Mouse (Mus musculus) heart, adult 18-20 months (tissue): ENCODE measurements around the gene Ifna2. TPM values are rescaled to one million over a fixed set of nuclear protein-coding genes. Genes with fewer than 3 reads are reported as not detected.

Source experiments
- DNase-seq, 2 experiments: peaks; one replicate each; pipeline ENCODE4 v3.0.0; 2021 to 2022; ENCODE audit warnings: mixed read lengths in 1 of 2
- long read RNA-seq, 2 experiments: library from polyadenylated mRNA; stranded (forward); transcript quantifications; one replicate each; pipeline ENCODE4 v2.0.0; 2021
- total RNA-seq, 2 experiments: library from RNA; stranded (reverse); gene quantifications; 2 replicates each; pipeline ENCODE4 v1.2.3; 2021

Gene Ifna2
- total RNA-seq = not detected
- long read RNA-seq, experiment 1 = 0 reads
- long read RNA-seq, experiment 2 = 0 reads

DNA sequence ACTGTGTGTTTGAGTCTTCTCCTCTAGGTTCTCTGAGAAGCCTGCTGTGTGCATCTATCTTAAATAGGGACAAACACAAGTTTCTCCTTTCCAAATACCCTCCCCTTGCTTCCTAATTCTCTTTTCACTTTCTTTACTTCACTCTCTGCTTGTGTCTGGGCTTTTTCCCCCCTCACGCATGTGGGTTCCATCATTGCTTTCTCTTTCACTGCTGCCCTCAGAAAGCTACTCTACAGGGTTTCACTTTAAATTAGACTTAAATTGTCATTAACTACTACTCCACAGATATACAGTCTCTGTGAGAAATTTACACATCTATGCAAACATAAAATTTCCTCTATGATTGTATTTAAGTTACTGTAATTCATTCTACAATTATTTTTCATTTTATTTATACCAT is at the start of gene Ifna2:
Gene Ifna2 (minus strand): TSS at position 101 of the 400 bp plus-strand sequence.
- no peak for DNase-seq

GRCm38 (mm10) chr4:88727324-88727723 is 43.6 kb upstream of the Ifna2 start:
- peak; percentile 49 to 54 for DNase-seq

- no peak for DNase-seq
Measured at GRCm38 (mm10) chr4:88726727-88727126, 43.0 kb upstream of the Ifna2 start.

- no peak for DNase-seq
Measured at GRCm38 (mm10) chr4:88723497-88724090, 39.9 kb upstream of the Ifna2 start.

DNA sequence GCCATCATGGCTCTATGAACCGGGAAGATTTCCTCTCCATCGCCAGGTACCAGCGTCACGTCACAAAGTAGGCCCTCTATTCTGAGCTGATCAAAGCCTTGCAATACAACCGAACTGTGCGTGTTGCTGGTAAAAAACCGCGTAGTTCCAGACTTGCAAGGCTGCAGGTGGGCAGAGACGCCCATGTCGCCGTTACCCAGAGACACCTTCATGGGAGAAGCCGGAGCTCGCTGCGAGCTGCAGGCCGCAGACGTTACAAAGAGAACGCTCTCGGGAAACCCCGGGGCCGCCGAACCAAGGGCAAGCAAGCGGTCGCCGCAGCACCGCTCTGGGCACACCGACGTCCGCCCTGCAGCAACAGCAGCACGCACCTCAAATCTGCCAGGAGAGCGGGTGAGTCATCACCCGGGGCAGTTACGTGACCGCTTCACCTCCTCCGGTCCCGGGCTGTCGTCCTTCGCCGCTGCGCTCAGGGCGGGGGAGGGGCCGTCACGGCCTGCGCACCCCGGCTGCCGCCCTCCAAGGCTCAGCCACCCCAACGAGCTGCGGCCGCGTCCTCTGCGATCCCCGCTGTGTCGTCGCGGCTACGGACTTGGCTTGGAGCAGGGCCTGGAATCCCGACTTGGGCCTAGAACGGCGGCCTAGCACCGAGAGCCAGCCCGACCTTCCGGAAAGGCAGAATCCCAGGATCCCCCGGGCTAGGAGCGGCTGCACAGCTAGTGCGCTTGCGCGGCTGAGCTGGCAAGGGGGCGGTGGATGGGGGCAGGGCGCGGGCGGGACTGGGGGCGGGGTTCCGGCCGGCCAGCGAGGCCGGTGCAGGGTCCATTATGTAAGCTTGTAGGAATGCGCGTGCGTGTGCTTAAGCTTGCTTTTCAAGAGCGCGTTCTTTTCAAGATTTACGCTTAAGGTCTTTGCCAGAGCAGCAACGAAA is 38.3 kb upstream of the Ifna2 start, which contains the start of the genes Gm26566 and Klhl9:
Gene Gm26566 (plus strand): TSS at position 15 of the 931 bp plus-strand sequence.
Gene Klhl9 (minus strand): TSS at position 675 of the 931 bp plus-strand sequence.
- DNase-seq = peak; percentile 95

DNA sequence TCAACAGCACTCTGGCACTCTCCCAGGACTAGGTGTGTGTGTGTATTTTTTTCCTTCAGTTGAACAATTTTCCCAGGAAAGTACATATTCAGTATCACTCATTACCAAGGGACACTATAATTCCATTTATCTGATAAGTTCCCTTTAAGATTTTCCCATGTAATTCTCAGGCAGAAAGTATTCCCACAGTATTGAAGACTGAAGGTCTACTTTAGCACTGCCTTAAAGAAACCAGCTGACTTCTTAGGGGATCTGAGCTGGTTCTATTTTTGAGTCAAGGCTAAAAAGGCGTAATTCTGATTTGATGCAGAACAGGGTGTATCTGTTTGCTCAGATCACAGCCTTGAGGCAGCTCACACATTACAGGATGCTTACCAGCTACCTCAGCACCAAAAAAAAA is 35.0 kb upstream of the Ifna2 start:
- DNase-seq = no peak

- no peak for DNase-seq
Measured at GRCm38 (mm10) chr4:88715059-88715458, 31.3 kb upstream of the Ifna2 start.

- DNase-seq = no peak
Measured at GRCm38 (mm10) chr4:88714281-88714680, 30.6 kb upstream of the Ifna2 start.

- DNase-seq = peak in 1 of 2 experiments; percentile 29
Measured at GRCm38 (mm10) chr4:88707128-88707826, 23.6 kb upstream of the Ifna2 start.

- DNase-seq = peak in 1 of 2 experiments; percentile 31
Measured at GRCm38 (mm10) chr4:88705924-88706323, 22.2 kb upstream of the Ifna2 start.

- no peak for DNase-seq
Measured at GRCm38 (mm10) chr4:88699301-88699700, 15.6 kb upstream of the Ifna2 start.

DNA sequence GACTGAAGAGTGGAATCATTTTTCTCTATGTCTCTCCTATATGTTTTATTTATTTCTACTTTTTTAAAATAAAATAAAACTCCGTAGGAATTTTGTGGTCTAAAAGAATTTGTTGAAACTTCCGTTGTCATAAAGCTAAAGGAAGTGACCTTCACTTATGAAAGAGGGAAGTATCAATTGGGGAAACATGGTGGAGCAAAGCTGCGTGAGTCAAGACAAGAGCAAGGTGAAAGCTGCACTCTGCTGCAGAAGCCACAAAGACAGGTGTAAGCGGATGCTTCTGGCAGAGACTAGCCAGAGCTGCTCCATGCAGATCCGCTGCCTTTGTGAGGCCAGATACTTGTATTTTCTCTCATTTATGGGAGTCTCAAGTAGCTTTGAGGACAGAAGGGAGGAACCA is 15.1 kb upstream of the Ifna2 start:
- no peak for DNase-seq

- DNase-seq = no peak
Measured at GRCm38 (mm10) chr4:88697753-88698152, 14.0 kb upstream of the Ifna2 start.

GRCm38 (mm10) chr4:88697108-88697507 is 13.4 kb upstream of the Ifna2 start:
- DNase-seq = no peak

- DNase-seq = peak; percentile 74 to 90
Measured at GRCm38 (mm10) chr4:88696237-88696884, 12.6 kb upstream of the Ifna2 start.

GRCm38 (mm10) chr4:88693392-88693791 is 9.7 kb upstream of the Ifna2 start:
- DNase-seq = no peak

DNA sequence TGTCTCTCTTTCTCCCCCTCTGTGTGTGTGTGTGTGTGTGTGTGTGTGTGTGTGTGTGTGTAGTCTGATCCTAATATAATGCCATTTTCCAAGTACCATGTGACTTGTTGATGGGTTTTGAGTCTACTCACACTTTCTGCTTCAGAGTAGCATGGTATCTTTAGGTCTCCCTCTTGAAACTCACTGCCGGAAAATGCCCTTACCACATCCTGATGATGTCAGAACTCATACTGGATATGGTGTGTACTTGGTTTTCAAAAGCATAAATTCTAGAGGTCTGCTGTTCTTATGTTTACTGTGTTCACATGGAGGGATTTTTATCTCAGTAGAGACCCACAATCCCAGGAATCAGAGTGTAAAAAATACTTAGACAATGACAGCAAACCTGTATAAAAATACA is 8.8 kb upstream of the Ifna2 start:
- no peak for DNase-seq

- no peak for DNase-seq
Measured at GRCm38 (mm10) chr4:88691259-88691658, 7.5 kb upstream of the Ifna2 start, which contains the start of gene Ifnab. Gene Ifnab, minus strand, starts transcription at chr4:88691359.

DNA sequence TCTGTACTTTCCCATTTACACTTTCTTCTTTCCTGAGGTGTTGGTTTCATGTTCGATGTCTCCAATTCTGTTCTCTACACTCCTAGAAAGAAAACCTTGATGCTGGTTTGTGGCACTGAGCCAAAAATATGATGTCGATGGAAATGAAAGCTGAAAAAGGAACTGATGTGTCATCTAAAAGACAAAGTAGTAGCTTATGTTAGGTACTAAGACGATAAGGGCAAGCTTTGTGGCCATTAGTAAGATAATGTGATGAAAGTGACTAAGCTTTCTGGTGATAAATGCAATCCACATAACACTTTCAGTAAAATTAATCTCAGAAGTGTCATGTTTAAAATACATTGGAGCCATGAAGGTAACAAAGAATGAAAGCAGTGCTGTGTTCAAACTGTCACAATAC is 2.4 kb downstream of the Ifna2 start:
- no peak for DNase-seq

DNA sequence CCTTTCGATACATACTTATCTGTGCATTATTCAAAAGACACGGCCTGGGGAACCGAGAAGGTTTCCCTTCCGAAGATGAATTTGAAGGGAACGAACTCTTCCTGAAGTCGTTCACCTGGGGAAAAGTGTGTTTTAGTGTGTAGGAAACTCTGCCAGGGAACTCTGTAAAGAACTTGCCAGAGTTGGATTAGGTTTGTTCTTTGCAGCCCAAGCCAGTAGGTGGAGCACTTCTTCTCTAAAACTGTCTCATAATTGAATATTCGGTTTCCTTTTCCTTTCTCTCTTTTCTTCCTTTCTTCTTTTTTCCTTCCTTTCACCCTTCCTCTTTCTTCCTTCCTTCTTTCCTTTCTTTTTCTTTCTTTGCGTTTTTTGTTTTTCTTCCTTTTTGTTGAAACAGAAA is 3.4 kb downstream of the Ifna2 start:
- peak in 1 of 2 experiments; percentile 51 for DNase-seq

DNA sequence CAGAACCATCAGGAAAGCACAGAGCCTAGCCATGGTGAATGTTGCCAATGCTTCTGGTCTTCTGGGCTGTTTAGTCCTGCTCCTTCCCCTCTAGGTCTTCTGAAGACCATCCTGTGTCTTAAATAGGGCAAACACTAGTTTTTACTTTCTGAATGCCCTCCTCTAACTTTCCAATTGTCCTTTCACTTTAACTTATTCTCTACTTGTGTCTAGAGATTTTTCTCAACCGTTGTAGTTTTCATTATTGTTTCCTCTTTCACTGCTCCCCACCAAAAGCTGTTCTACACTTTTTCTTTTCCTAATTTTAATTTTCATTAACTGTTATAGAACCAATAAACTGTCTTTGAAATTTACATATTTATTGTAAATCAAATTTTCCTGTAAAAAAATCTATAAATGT is 6.9 kb downstream of the Ifna2 start, which contains the start of gene Ifna16:
Gene Ifna16 (minus strand): TSS at position 101 of the 400 bp plus-strand sequence.
- DNase-seq = no peak

DNA sequence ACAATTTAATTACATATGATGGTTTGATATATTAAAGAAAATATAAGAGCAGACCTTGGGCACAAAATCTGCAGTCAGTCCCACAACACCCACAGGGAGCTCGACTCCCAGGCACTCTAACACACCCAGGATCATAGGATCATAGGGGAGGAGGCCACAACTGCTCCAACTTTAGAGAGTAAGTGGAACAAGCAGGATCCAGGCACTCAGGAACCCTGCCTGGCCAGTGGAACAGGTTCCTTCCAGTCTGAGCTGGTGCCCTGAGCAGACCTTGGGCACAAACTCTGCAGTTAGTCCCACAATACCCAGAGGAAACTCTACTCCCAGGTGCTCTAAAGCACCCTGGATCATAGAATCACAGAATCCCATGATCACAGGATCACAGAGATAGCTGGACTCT is 28.3 kb downstream of the Ifna2 start:
- DNase-seq = no peak
